Mouse (Mus musculus) liver, embryonic 12.5 days (tissue): ENCODE measurements around the gene Cib1. TPM values are rescaled to one million over a fixed set of nuclear protein-coding genes. Genes with fewer than 3 reads are reported as not detected.

Experiments
- ATAC-seq: fragments of 200-750 bp; cut with Nextera tagmentation; 2 replicates; pipeline ENCODE4 v1.8.0; 2017; ENCODE audit warnings: moderate number of reproducible peaks, mild to moderate bottlenecking, moderate library complexity
- H3K27ac ChIP-seq: fragments of 300-500 bp; sonication (generic); 2 replicates; pipeline ENCODE4 v1.5.1; 2016; ENCODE audit warnings: mild to moderate bottlenecking
- H3K27me3 ChIP-seq: fragments of 300-500 bp; sonication (generic); replicated peaks from 2 replicates; pipeline ENCODE4 v1.6.1; 2016; ENCODE audit warnings: mild to moderate bottlenecking, moderate library complexity
- H3K36me3 ChIP-seq: fragments of 300-500 bp; sonication (generic); 2 replicates; pipeline ENCODE4 v1.6.1; 2016; ENCODE audit warnings: mild to moderate bottlenecking, moderate library complexity
- H3K4me1 ChIP-seq: fragments of 300-500 bp; sonication (generic); 2 replicates; pipeline ENCODE4 v1.6.1; 2016
- H3K4me2 ChIP-seq: fragments of 300-500 bp; sonication (generic); 2 replicates; pipeline ENCODE4 v1.6.1; 2016; ENCODE audit warnings: mild to moderate bottlenecking, moderate library complexity
- H3K4me3 ChIP-seq: fragments of 300-500 bp; sonication (generic); 2 replicates; pipeline ENCODE4 v1.5.1; 2016; ENCODE audit warnings: mild to moderate bottlenecking, moderate library complexity
- H3K9ac ChIP-seq: fragments of 300-500 bp; sonication (generic); 2 replicates; pipeline ENCODE4 v1.6.1; 2016; ENCODE audit warnings: mild to moderate bottlenecking, moderate library complexity
- H3K9me3 ChIP-seq: fragments of 300-500 bp; sonication (generic); replicated peaks from 2 replicates; pipeline ENCODE4 v1.6.1; 2016; ENCODE audit warnings: mild to moderate bottlenecking, moderate library complexity
- WGBS: fragments of 180-500 bp; shearing (Covaris S2); methylation state at CpG from one replicate; pipeline ENCODE4 v1.1.7; 2016; ENCODE audit not compliant: insufficient replicate concordance; 5-methylcytosine and 5-hydroxymethylcytosine counted together
- polyA plus RNA-seq: library from polyadenylated mRNA; unstranded; fragments of >200 nt; fragmentation: Nextera tagmentation; extraction: Ambion mirVana; gene quantifications from 2 replicates; pipeline ENCODE4 v1.2.1, GENCODE M21; 2016

The Cib1 gene
- polyA plus RNA-seq, 1 experiment from 2014 or later = 97.5 TPM

DNA sequence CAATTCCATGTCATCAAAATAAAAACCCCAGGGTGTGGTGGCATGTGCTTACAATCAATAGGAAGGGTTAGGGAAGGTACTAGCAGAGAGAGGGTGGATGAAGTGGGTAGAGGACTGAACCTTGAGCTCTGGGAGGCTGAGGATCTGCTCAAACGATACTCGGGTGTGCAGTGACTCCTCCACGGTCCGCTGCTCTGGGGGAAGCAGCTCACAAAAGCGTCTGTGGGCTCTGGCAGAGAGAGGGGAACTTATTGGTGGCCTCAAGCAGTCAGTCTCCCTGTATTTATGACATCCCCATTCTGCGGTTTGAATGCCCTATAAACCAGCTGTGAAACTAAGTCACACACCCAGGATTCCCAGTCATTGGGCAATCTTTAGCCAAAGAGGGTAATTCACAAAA is 2.4 kb downstream of the Cib1 start:
- H3K27ac ChIP-seq = peak overlapping the region; percentile 32; the same call in 1 of the 2 replicates
- WGBS = 64% methylated on average over 6 of the region's 6 CpGs
- no peak overlapping the region for H3K4me3 ChIP-seq
- peaks cover 48% of the 10 kb centered on the region for H3K36me3 ChIP-seq
- peak overlapping the region; percentile 95; the same call in 1 of the 2 replicates for H3K4me2 ChIP-seq
- no peaks in the 10 kb centered on the region for H3K9me3 ChIP-seq
- 0 out of 2 replicates have a peak overlapping the region, but pooled peaks have one; percentile 88 for H3K9ac ChIP-seq
- peaks cover 53% of the 10 kb centered on the region for H3K4me1 ChIP-seq
- no peaks in the 10 kb centered on the region for H3K27me3 ChIP-seq
- ATAC-seq = no peak

DNA sequence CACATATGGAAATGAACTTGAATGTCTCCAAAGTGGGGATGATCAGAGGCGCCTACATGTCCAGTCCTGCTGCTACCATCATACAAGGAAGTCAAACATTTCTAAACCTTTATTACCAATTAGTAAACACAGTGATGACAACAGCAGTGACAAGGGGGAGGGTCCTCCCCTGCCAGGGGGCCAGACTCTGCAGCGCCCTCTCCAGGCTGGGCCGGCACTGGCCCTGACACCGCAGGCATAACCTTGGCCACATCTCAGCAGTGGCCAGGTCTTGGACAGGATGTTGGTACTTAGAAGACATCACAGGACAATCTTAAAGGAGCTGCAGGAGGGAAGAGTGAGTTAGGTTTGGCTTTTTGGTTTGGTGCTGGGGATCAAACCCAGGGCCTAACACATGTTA is 5.5 kb downstream of the Cib1 start:
- no peak overlapping the region for H3K9ac ChIP-seq
- no peak overlapping the region for H3K4me2 ChIP-seq
- WGBS = 78% methylated on average over 4 of the region's 4 CpGs
- H3K27me3 ChIP-seq = no peaks in the 10 kb centered on the region
- H3K4me1 ChIP-seq = peaks cover 34% of the 10 kb centered on the region
- no peak for ATAC-seq
- peak overlapping the region; percentile 0; the same call in 1 of the 2 replicates for H3K27ac ChIP-seq
- H3K36me3 ChIP-seq = peaks cover 79% of the 10 kb centered on the region
- no peak overlapping the region for H3K4me3 ChIP-seq
- H3K9me3 ChIP-seq = no peaks in the 10 kb centered on the region

DNA sequence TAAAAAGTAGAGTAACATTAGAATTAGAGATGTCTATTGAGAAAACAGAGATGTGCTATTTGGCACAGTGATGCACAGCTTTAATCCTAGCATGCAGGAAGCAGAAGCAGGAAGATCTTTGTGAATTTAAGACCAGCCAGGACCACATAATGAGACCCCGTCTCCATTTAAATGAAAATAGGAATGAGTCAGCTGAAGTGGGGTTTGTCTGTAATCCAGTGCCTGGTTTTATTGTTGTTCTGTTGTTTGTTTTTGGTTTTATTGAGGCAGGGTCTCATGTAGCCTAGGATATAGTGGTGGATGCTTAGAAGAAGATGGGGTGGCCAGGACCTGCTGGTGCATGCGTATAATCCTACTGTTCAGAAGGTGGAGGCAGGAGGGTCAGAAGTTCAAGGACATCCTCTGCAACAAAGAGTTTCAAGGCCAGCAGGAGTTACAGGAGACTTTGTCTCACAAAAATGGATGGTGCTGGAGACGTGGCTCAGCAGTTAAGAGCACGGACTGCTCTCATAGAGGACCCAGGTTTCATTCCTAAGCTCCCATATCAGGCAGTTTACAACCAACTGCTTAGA is 11.3 kb downstream of the Cib1 start:
- 88% methylated on average over 4 of the region's 4 CpGs for WGBS
- no peaks in the 10 kb centered on the region for H3K4me1 ChIP-seq
- H3K4me3 ChIP-seq = no peak overlapping the region
- peaks cover 99% of the 10 kb centered on the region for H3K36me3 ChIP-seq
- no peak overlapping the region for H3K27ac ChIP-seq
- no peak for ATAC-seq
- H3K27me3 ChIP-seq = no peaks in the 10 kb centered on the region
- H3K4me2 ChIP-seq = no peak overlapping the region
- no peaks in the 10 kb centered on the region for H3K9me3 ChIP-seq
- H3K9ac ChIP-seq = no peak overlapping the region

DNA sequence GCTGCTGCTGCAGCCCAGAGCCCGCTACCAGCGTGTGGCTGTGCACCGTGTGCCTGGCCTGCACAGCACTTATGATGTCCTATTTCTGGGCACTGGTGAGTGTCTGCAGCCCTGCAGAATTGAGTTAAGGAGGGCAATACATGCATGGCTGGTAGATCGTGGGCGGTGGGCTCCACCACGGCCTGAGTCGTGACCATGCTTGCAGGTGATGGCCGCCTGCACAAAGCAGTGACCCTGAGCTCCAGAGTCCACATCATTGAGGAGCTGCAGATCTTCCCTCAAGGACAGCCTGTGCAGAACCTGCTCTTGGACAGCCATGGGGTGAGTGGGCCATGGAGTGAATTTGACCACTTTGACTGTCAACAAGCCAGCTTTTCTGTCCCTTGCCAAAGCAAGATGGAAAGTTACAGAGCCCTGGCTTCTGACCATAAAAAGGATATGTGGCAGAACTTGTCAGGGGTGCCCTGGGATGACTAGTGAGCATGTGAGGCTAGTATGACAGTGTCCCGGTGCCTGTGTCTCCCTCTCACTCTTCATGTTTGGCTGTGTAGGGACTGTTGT is 12.3 kb downstream of the Cib1 start:
- 90% methylated on average over 9 of the region's 9 CpGs for WGBS
- H3K9me3 ChIP-seq = no peaks in the 10 kb centered on the region
- H3K4me3 ChIP-seq = no peak overlapping the region
- H3K9ac ChIP-seq = no peak overlapping the region
- H3K27ac ChIP-seq = no peak overlapping the region
- H3K4me1 ChIP-seq = peaks cover 6% of the 10 kb centered on the region
- no peaks in the 10 kb centered on the region for H3K27me3 ChIP-seq
- H3K36me3 ChIP-seq = peaks cover 99% of the 10 kb centered on the region
- no peak for ATAC-seq
- no peak overlapping the region for H3K4me2 ChIP-seq

DNA sequence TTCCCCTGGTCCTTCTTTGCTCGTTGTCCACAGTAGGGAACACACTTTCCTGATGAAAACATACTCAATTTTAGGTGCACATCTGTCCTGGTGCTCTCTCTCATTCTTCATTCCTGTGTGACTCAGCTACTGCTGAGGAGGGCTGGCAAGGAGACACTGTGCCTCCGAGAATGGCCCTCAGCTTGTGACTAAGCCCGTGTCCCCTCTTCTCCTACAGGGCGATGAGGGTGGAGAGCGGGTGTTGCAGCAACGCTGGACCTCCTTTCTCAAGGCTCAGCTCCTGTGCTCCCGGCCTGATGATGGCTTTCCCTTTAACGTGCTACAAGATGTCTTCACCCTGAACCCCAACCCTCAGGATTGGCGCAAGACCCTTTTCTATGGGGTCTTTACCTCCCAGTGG is 13.9 kb downstream of the Cib1 start:
- Histone ChIP-seq H3K36me3 (peaks cover 99% of the 10 kb centered on the region), H3K4me2 (no peak overlapping the region)
- 86% methylated on average over 9 of the region's 9 CpGs for WGBS

DNA sequence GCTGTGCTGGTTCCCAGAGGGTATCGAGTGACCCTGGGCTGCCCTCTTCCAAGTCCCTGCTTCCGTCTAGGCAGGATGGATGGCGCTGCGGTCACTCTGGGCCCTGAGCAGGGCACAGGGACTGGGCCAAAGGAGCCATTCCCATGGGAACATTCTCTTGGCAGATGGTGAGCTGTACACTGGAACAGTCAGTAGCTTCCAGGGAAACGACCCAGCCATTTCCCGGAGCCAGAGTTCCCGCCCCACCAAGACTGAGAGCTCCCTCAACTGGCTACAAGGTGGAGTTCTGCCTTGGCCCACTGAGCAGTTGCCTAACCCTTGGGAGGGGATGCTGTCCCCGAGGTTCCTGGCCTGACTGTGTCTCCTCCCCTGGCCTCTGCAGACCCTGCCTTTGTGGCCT is 16.0 kb downstream of the Cib1 start:
- Histone ChIP-seq H3K4me2 (no peak overlapping the region), H3K27me3 (no peaks in the 10 kb centered on the region), H3K4me3 (no peak overlapping the region), H3K4me1 (peaks cover 40% of the 10 kb centered on the region), H3K27ac (no peak overlapping the region), H3K36me3 (peaks cover 99% of the 10 kb centered on the region), H3K9me3 (no peaks in the 10 kb centered on the region), H3K9ac (no peak overlapping the region)
- no peak for ATAC-seq
- WGBS = 79% methylated on average over 8 of the region's 8 CpGs

More for the DNA sequence above, 13.9 kb downstream of the Cib1 start:
- H3K4me3 ChIP-seq = no peak overlapping the region
- ATAC-seq = no peak
- H3K27ac ChIP-seq = no peak overlapping the region
- H3K4me1 ChIP-seq = peaks cover 21% of the 10 kb centered on the region
- no peak overlapping the region for H3K9ac ChIP-seq
- H3K27me3 ChIP-seq = no peaks in the 10 kb centered on the region
- H3K9me3 ChIP-seq = no peaks in the 10 kb centered on the region

DNA sequence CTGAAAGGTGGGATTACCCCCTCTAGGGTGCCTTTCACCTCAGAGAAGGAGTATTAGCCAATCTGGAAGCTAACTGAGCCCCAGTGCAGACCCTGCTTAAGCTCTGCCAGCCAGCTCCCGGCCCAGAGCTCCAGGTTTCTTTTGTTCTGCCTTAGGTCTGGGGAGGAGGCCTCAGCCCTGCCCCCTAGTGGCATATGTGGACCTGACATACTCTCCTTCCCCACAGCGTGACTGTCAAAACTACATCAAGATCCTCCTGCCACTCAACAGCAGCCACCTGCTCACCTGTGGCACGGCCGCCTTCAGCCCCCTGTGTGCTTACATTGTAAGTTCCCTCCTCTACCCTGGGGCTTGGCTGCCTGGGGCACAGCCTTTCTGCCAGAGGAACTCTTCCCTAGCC is 17.2 kb downstream of the Cib1 start:
- Histone ChIP-seq H3K4me2 (no peak overlapping the region), H3K4me3 (no peak overlapping the region), H3K27ac (peak overlapping the region; percentile 78), H3K27me3 (no peaks in the 10 kb centered on the region), H3K36me3 (peaks cover 92% of the 10 kb centered on the region), H3K4me1 (peaks cover 52% of the 10 kb centered on the region), H3K9me3 (no peaks in the 10 kb centered on the region), H3K9ac (0 out of 2 replicates have a peak overlapping the region, but pooled peaks have one; percentile 32)
- ATAC-seq = peak; percentile 77
- WGBS = 33% methylated on average over 4 of the region's 4 CpGs

DNA sequence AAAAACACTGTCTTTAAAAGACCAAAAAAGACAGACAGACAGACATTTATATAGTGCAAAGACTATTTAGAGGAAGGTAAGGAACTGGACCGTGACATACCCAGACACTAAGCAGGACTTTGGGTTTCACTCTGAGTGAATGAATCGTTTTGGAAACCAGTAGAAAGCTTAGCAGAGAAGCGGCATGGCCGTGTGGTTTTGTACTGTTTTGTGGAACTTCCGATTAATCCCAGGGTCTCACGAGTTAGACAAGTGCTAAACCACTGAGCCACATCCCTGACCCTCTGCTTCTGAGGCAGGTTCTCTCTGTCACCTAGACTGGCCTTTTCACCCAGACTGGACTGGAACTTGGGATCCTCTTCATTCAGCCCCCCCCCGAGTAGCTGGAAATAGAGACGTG is 18.2 kb downstream of the Cib1 start:
- Histone ChIP-seq H3K27me3 (no peaks in the 10 kb centered on the region), H3K4me3 (no peak overlapping the region), H3K9ac (peak overlapping the region; percentile 32; the same call in 1 of the 2 replicates), H3K9me3 (no peaks in the 10 kb centered on the region), H3K4me2 (no peak overlapping the region), H3K36me3 (peaks cover 83% of the 10 kb centered on the region), H3K4me1 (peaks cover 61% of the 10 kb centered on the region), H3K27ac (peak overlapping the region; percentile 78)
- WGBS = 83% methylated on average over 8 of the region's 8 CpGs
- ATAC-seq = no peak

DNA sequence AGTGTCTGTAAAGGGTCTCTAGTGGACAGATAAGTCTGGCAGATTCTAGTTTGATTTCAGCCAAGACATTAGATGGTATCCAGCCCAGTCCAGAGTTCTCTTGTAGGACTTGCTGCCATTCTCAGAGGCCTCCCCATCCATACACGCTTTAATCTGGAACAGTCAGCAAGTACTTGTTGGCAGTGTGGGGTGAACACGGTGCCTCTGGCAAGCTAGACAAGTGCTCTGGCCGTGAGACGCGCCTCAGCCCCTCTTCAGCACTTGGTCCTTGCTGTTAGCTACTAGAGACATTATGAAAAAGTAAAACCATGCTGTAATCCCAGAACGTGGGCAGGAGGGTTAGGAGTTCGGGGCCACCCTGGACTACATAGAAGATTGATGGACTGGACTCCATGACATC is 19.0 kb downstream of the Cib1 start:
- Histone ChIP-seq H3K4me1 (peaks cover 70% of the 10 kb centered on the region), H3K36me3 (peaks cover 74% of the 10 kb centered on the region), H3K4me2 (no peak overlapping the region), H3K27me3 (no peaks in the 10 kb centered on the region), H3K27ac (peak overlapping the region; percentile 66), H3K9ac (peak overlapping the region; percentile 17; the same call in 1 of the 2 replicates), H3K9me3 (no peaks in the 10 kb centered on the region), H3K4me3 (no peak overlapping the region)
- 86% methylated on average over 7 of the region's 7 CpGs for WGBS
- ATAC-seq = no peak

DNA sequence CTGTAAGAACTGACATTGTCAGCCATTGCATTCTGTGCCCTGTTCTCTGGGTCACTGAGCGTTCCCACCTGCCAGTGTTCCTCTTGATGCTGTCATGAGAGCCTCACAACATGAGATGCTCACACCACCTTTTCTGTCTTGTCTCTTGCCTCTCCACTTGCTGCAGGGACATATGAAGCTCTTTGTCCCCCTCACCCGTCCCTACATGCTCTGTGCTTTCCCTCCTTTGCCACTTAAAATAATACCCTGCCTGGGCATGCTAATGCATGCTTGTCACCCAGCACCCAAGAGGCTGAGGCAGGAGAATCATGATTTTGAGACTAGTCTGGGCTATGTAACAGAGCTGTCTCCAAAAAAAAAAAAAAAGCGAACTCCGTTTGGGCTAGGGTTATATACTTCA is 21.6 kb downstream of the Cib1 start:
- peaks cover 52% of the 10 kb centered on the region for H3K36me3 ChIP-seq
- no peak overlapping the region for H3K4me3 ChIP-seq
- H3K9ac ChIP-seq = peak overlapping the region; percentile 75
- H3K9me3 ChIP-seq = no peaks in the 10 kb centered on the region
- 82% methylated on average over 4 of the region's 4 CpGs for WGBS
- H3K27ac ChIP-seq = peak overlapping the region; percentile 100
- no peak for ATAC-seq
- no peaks in the 10 kb centered on the region for H3K27me3 ChIP-seq
- peak overlapping the region; percentile 87 for H3K4me2 ChIP-seq
- peaks cover 96% of the 10 kb centered on the region for H3K4me1 ChIP-seq

DNA sequence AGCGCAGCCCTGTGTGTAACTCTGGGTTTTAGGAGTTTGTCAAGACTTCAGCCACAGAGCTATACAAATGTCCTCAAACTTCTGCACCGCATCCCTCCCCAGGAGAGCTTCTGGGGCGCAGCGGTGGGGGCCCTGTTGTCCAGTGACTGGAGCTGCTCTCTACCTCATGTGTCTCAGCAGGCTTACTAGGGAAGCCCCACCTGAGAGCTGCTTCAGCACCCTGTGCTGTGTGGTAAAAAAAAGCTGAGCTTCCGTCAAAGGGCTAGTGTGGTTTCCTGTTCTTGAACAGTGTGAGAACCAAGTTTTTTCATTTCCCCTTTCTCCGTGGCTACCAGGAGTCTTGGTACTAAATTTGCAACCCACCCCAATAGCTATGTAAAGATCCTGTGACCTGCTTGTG is 22.9 kb downstream of the Cib1 start:
- peaks cover 39% of the 10 kb centered on the region for H3K36me3 ChIP-seq
- H3K4me1 ChIP-seq = peaks cover 97% of the 10 kb centered on the region
- peak overlapping the region; percentile 75 for H3K9ac ChIP-seq
- no peaks in the 10 kb centered on the region for H3K27me3 ChIP-seq
- WGBS = 18% methylated on average over 6 of the region's 6 CpGs
- ATAC-seq = no peak
- H3K27ac ChIP-seq = peak overlapping the region; percentile 100
- peak overlapping the region; percentile 42 for H3K4me3 ChIP-seq
- H3K9me3 ChIP-seq = no peaks in the 10 kb centered on the region
- H3K4me2 ChIP-seq = peak overlapping the region; percentile 87

DNA sequence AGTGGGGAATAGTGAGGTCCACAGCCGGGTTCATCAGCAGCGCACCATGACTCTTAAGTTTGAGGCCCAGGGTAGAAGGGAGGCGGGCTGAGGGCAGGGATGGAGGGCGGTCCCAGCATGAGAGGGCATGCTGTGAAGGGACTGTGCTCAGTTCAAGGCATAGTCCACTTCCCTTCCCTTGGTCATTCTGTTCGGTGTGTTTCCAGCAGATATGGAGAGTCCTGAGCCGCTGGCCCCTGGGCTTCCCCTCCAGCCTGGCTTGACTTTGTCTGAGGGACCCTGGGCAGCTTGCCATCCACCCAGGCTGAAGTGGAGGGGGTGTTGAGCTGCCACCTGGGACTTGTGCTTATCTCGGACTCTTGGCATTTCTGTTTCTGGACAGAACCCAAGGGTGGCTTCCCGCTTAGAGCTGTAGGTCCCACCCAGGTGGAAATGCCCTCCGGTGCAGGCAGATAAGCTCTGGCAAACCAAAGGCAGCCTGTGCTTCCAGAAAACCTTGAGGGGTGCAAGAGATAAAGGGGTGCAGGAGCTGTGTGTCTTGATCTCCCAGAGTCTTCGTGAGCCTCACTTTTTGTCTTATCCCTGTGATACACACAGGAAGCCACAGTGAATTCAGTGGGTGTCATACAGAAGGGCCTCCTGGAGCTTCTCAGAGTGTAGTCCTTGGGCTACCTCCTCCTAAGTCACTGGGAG is 23.7 kb downstream of the Cib1 start:
- peak overlapping the region; percentile 75 for H3K9ac ChIP-seq

More for the DNA sequence above, 23.7 kb downstream of the Cib1 start:
- H3K4me3 ChIP-seq = peak overlapping the region; percentile 42
- peaks cover 97% of the 10 kb centered on the region for H3K4me1 ChIP-seq
- H3K4me2 ChIP-seq = peak overlapping the region; percentile 87
- WGBS = 20% methylated on average over 10 of the region's 10 CpGs
- peaks cover 36% of the 10 kb centered on the region for H3K36me3 ChIP-seq
- peak; percentile 88 for ATAC-seq
- peak overlapping the region; percentile 100 for H3K27ac ChIP-seq
- H3K9me3 ChIP-seq = no peaks in the 10 kb centered on the region
- no peaks in the 10 kb centered on the region for H3K27me3 ChIP-seq
